Mouse (Mus musculus): Measurements from ENCODE around the gene Synj2. TPM values are rescaled to one million over a fixed set of nuclear protein-coding genes. Genes with fewer than 3 reads are reported as not detected.

Synj2 gene
- polyA plus RNA-seq, 1 experiment from 2014 or later = 2.2 TPM

DNA sequence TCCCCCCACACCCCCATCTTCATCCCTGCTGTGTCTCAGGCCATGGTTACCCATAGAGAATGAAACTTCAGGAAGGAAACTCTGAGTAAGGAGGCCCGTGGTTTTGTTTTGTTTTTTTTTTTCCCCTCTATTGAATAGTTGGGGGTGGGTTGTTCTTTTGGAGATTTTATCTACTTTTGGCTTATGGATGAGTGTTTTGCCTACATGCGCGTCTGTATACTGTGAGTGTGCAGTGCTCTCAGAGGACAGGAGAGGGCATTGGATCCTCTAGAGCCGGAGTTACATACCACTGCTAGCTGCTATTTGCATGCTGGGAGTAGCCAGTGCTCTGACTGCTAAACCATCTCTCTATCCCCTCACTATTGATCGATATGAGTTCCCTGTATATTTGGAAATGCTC lies 39.7 kb upstream of the Synj2 start:
- WGBS = 83% methylated on average over 5 of the region's 5 CpGs
- Histone ChIP-seq H3K27me3 (ENCODE audit: control insufficient read depth, insufficient read depth, low read length) (no peaks in the 10 kb centered on the region), H3K27ac (ENCODE audit: low read depth, low read length) (no peak overlapping the region), H3K9me3 (ENCODE audit: control insufficient read depth, low read length) (no peaks in the 10 kb centered on the region), H3K4me1 (ENCODE audit: control insufficient read depth, insufficient read depth, low read length) (no peaks in the 10 kb centered on the region), H3K36me3 (ENCODE audit: control insufficient read depth, insufficient read depth, low read length) (no peaks in the 10 kb centered on the region), H3K4me2 (ENCODE audit: low read depth, low read length) (no peak overlapping the region), H3K9ac (replicated peaks; ENCODE audit: low read depth, low read length) (no peak overlapping the region), H3K4me3 (ENCODE audit: low read depth, low read length) (no peak overlapping the region)
- ATAC-seq (ENCODE audit: low read depth) = no peak

- Histone ChIP-seq H3K27ac (ENCODE audit: low read depth, low read length) (no peak overlapping the region), H3K27me3 (ENCODE audit: control insufficient read depth, insufficient read depth, low read length) (no peaks in the 10 kb centered on the region), H3K36me3 (ENCODE audit: control insufficient read depth, insufficient read depth, low read length) (no peaks in the 10 kb centered on the region), H3K4me1 (ENCODE audit: control insufficient read depth, insufficient read depth, low read length) (no peaks in the 10 kb centered on the region), H3K4me3 (ENCODE audit: low read depth, low read length) (no peak overlapping the region), H3K9ac (replicated peaks; ENCODE audit: low read depth, low read length) (no peak overlapping the region), H3K9me3 (ENCODE audit: control insufficient read depth, low read length) (no peaks in the 10 kb centered on the region), H3K4me2 (ENCODE audit: low read depth, low read length) (no peak overlapping the region)
- 88% methylated on average over 6 of the region's 6 CpGs for WGBS
- ATAC-seq (ENCODE audit: low read depth) = no peak
Measured at GRCm38 (mm10) chr17:5903630-5904301, 37.3 kb upstream of the Synj2 start.

- no peak for ATAC-seq (ENCODE audit: low read depth)
- no peaks in the 10 kb centered on the region for H3K4me1 ChIP-seq (ENCODE audit: control insufficient read depth, insufficient read depth, low read length)
- H3K27ac ChIP-seq (ENCODE audit: low read depth, low read length) = no peak overlapping the region
- H3K9ac ChIP-seq (replicated peaks; ENCODE audit: low read depth, low read length) = no peak overlapping the region
- 91% methylated on average over 4 of the region's 4 CpGs for WGBS
- H3K4me2 ChIP-seq (ENCODE audit: low read depth, low read length) = no peak overlapping the region
- H3K4me3 ChIP-seq (ENCODE audit: low read depth, low read length) = no peak overlapping the region
- H3K36me3 ChIP-seq (ENCODE audit: control insufficient read depth, insufficient read depth, low read length) = no peaks in the 10 kb centered on the region
- H3K27me3 ChIP-seq (ENCODE audit: control insufficient read depth, insufficient read depth, low read length) = no peaks in the 10 kb centered on the region
- no peaks in the 10 kb centered on the region for H3K9me3 ChIP-seq (ENCODE audit: control insufficient read depth, low read length)
Measured at GRCm38 (mm10) chr17:5909681-5910080, 31.4 kb upstream of the Synj2 start.

GRCm38 (mm10) chr17:5911591-5911990 lies 29.5 kb upstream of the Synj2 start:
- ATAC-seq (ENCODE audit: low read depth) = no peak; the same call in 1 of the 2 replicates
- H3K27ac ChIP-seq (ENCODE audit: low read depth, low read length) = no peak overlapping the region
- no peaks in the 10 kb centered on the region for H3K27me3 ChIP-seq (ENCODE audit: control insufficient read depth, insufficient read depth, low read length)
- no peaks in the 10 kb centered on the region for H3K4me1 ChIP-seq (ENCODE audit: control insufficient read depth, insufficient read depth, low read length)
- H3K4me3 ChIP-seq (ENCODE audit: low read depth, low read length) = no peak overlapping the region
- WGBS = 75% methylated on average over 12 of the region's 12 CpGs
- no peaks in the 10 kb centered on the region for H3K9me3 ChIP-seq (ENCODE audit: control insufficient read depth, low read length)
- no peaks in the 10 kb centered on the region for H3K36me3 ChIP-seq (ENCODE audit: control insufficient read depth, insufficient read depth, low read length)
- H3K9ac ChIP-seq (replicated peaks; ENCODE audit: low read depth, low read length) = no peak overlapping the region
- no peak overlapping the region for H3K4me2 ChIP-seq (ENCODE audit: low read depth, low read length)

DNA sequence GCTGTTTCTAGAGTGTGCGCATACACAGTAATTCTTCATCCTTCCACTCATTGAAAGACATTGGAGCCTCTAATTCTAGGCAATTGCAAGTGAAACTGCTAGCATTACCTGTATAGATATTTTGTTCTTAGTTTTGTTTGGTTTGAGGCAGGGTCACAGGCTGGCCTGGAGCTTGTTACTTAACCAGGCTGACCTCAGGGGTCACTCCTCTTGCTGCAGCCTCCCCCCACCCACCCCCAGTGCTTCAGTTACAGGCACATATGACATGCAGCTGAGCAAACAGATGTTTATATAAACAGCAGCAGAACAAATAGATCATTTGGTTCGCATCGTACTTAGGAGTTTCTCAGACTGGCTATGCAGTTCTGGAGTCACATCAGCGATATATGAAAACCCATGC lies 28.3 kb upstream of the Synj2 start:
- H3K27ac ChIP-seq (ENCODE audit: low read depth, low read length) = no peak overlapping the region
- no peak overlapping the region for H3K4me2 ChIP-seq (ENCODE audit: low read depth, low read length)
- no peak for ATAC-seq (ENCODE audit: low read depth)
- no peaks in the 10 kb centered on the region for H3K36me3 ChIP-seq (ENCODE audit: control insufficient read depth, insufficient read depth, low read length)
- WGBS = 90% methylated on average over 4 of the region's 4 CpGs
- H3K27me3 ChIP-seq (ENCODE audit: control insufficient read depth, insufficient read depth, low read length) = no peaks in the 10 kb centered on the region
- H3K4me3 ChIP-seq (ENCODE audit: low read depth, low read length) = no peak overlapping the region
- H3K9ac ChIP-seq (replicated peaks; ENCODE audit: low read depth, low read length) = no peak overlapping the region
- H3K9me3 ChIP-seq (ENCODE audit: control insufficient read depth, low read length) = no peaks in the 10 kb centered on the region
- H3K4me1 ChIP-seq (ENCODE audit: control insufficient read depth, insufficient read depth, low read length) = no peaks in the 10 kb centered on the region

DNA sequence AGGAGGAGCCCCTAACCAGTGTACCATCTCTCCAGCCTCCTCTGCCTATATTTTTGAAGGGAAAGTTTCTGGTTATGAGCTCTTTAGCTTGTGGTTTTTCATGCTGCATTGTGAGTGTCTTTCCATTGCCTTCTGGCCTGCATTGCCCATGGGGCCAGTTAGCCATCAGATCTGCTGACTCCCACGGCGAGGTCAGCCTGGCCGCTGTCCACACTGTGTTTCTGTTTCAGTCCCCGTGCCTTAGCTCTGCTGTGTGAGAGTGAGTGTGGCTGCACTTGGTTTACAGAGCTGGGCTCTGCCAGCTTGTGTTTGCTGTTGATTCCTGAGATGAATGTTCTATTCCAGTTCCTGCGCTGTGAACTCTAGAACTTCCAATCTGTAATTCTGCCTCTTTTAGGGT lies 26.9 kb upstream of the Synj2 start:
- ATAC-seq (ENCODE audit: low read depth) = no peak
- no peak overlapping the region for H3K9ac ChIP-seq (replicated peaks; ENCODE audit: low read depth, low read length)
- H3K36me3 ChIP-seq (ENCODE audit: control insufficient read depth, insufficient read depth, low read length) = no peaks in the 10 kb centered on the region
- H3K27me3 ChIP-seq (ENCODE audit: control insufficient read depth, insufficient read depth, low read length) = no peaks in the 10 kb centered on the region
- 73% methylated on average over 5 of the region's 5 CpGs for WGBS
- H3K9me3 ChIP-seq (ENCODE audit: control insufficient read depth, low read length) = no peaks in the 10 kb centered on the region
- H3K4me1 ChIP-seq (ENCODE audit: control insufficient read depth, insufficient read depth, low read length) = no peaks in the 10 kb centered on the region
- H3K4me2 ChIP-seq (ENCODE audit: low read depth, low read length) = no peak overlapping the region
- H3K4me3 ChIP-seq (ENCODE audit: low read depth, low read length) = no peak overlapping the region
- H3K27ac ChIP-seq (ENCODE audit: low read depth, low read length) = no peak overlapping the region

- Histone ChIP-seq H3K9me3 (ENCODE audit: control insufficient read depth, low read length) (no peaks in the 10 kb centered on the region), H3K4me3 (ENCODE audit: low read depth, low read length) (no peak overlapping the region), H3K9ac (replicated peaks; ENCODE audit: low read depth, low read length) (no peak overlapping the region), H3K4me2 (ENCODE audit: low read depth, low read length) (no peak overlapping the region), H3K27ac (ENCODE audit: low read depth, low read length) (no peak overlapping the region), H3K36me3 (ENCODE audit: control insufficient read depth, insufficient read depth, low read length) (no peaks in the 10 kb centered on the region), H3K4me1 (ENCODE audit: control insufficient read depth, insufficient read depth, low read length) (no peaks in the 10 kb centered on the region), H3K27me3 (ENCODE audit: control insufficient read depth, insufficient read depth, low read length) (no peaks in the 10 kb centered on the region)
- no peak for ATAC-seq (ENCODE audit: low read depth)
- 93% methylated on average over 8 of the region's 8 CpGs for WGBS
Measured at GRCm38 (mm10) chr17:5921954-5922353, 19.1 kb upstream of the Synj2 start.

DNA sequence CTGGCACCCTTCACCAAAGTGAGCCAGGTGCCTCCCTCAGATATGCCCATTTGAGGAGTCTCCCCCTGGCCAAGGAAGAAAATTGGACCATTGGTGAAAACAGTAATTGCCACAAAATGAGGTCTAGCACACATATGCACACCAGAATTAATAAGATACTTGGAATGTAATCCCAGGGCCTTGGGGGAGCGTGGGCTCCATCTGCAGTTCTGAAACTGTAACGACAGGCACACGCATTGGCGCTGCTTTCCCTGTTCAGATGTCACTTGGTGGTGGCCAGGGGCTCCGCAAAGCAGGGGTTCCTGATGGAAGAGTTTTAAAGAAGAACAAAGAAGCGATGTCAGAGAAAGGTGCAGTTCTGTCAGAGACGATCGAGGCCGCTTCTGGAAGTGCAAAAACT lies 17.8 kb upstream of the Synj2 start:
- Histone ChIP-seq H3K4me2 (ENCODE audit: low read depth, low read length) (no peak overlapping the region), H3K27me3 (ENCODE audit: control insufficient read depth, insufficient read depth, low read length) (no peaks in the 10 kb centered on the region), H3K9me3 (ENCODE audit: control insufficient read depth, low read length) (no peaks in the 10 kb centered on the region), H3K36me3 (ENCODE audit: control insufficient read depth, insufficient read depth, low read length) (no peaks in the 10 kb centered on the region), H3K27ac (ENCODE audit: low read depth, low read length) (no peak overlapping the region), H3K4me3 (ENCODE audit: low read depth, low read length) (no peak overlapping the region), H3K9ac (replicated peaks; ENCODE audit: low read depth, low read length) (no peak overlapping the region), H3K4me1 (ENCODE audit: control insufficient read depth, insufficient read depth, low read length) (no peaks in the 10 kb centered on the region)
- WGBS = 75% methylated on average over 9 of the region's 9 CpGs
- ATAC-seq (ENCODE audit: low read depth) = no peak; the same call in 1 of the 2 replicates

GRCm38 (mm10) chr17:5924238-5924637 lies 16.8 kb upstream of the Synj2 start:
- ATAC-seq (ENCODE audit: low read depth) = no peak

More at GRCm38 (mm10) chr17:5924238-5924637, 16.8 kb upstream of the Synj2 start:
- Histone ChIP-seq H3K36me3 (ENCODE audit: control insufficient read depth, insufficient read depth, low read length) (no peaks in the 10 kb centered on the region), H3K9ac (replicated peaks; ENCODE audit: low read depth, low read length) (no peak overlapping the region), H3K4me1 (ENCODE audit: control insufficient read depth, insufficient read depth, low read length) (no peaks in the 10 kb centered on the region), H3K27me3 (ENCODE audit: control insufficient read depth, insufficient read depth, low read length) (no peaks in the 10 kb centered on the region), H3K27ac (ENCODE audit: low read depth, low read length) (no peak overlapping the region), H3K9me3 (ENCODE audit: control insufficient read depth, low read length) (no peaks in the 10 kb centered on the region), H3K4me2 (ENCODE audit: low read depth, low read length) (no peak overlapping the region), H3K4me3 (ENCODE audit: low read depth, low read length) (no peak overlapping the region)
- 63% methylated on average over 8 of the region's 8 CpGs for WGBS
